Mouse (Mus musculus) left cerebral cortex, adult 18-20 months (tissue): ENCODE measurements around the gene 4930579G24Rik. TPM values are rescaled to one million over a fixed set of nuclear protein-coding genes. Genes with fewer than 3 reads are reported as not detected.

Experiments used
- total RNA-seq, 2 experiments: library from RNA; stranded (reverse); gene quantifications; 2 replicates each; pipeline ENCODE4 v1.2.3; 2021

Gene 4930579G24Rik
- total RNA-seq, 2 experiments from 2014 or later = 1.2 to 1.5 TPM

Other genes starting within 250 kb of the 4930579G24Rik start
- gene Fnip2, start 61.3 kb upstream of the 4930579G24Rik start, total RNA-seq = 10 to 100 TPM; 18.2 to 18.5 TPM
- 10 to 100 TPM; 68.9 to 69.1 TPM for gene Ppid, start 37.7 kb upstream of the 4930579G24Rik start, total RNA-seq
- 10 to 100 TPM; 22.2 to 24.7 TPM for gene Etfdh, start 421 bp downstream of the 4930579G24Rik start, total RNA-seq
- gene Rxfp1, start 108.8 kb downstream of the 4930579G24Rik start, total RNA-seq = 10 to 100 TPM; 12.0 to 16.8 TPM
- gene Tmem144, start 223.7 kb downstream of the 4930579G24Rik start, total RNA-seq = 10 to 100 TPM; 11.5 to 18.6 TPM